Mouse (Mus musculus) CD4-positive, CD25-positive, alpha-beta regulatory T cell, adult 2 months (primary cell): ENCODE results near the gene Akr1c12.
"Not testable (repeated sequence)": the region's sequence is repeated elsewhere in the genome, so short reads cannot be mapped to it uniquely, and the experiment has no call there.

Source experiments
- DNase-seq: peaks from one replicate; pipeline ENCODE4 v3.0.0-alpha.2; 2012; ENCODE audit warnings: low read depth, low spot score

Gene Akr1c12

GRCm38 (mm10) chr13:4279284-4279683, at the start of gene Akr1c12:
TSS of gene Akr1c12 (minus strand) at chr13:4279433.
- DNase-seq: peak; percentile 32

- no peak for DNase-seq
Observed at GRCm38 (mm10) chr13:4318773-4319172, 39.5 kb upstream of the Akr1c12 start.

- DNase-seq: no peak
Observed at GRCm38 (mm10) chr13:4313907-4314306, 34.7 kb upstream of the Akr1c12 start.

GRCm38 (mm10) chr13:4304861-4305565, 25.8 kb upstream of the Akr1c12 start:
- no peak for DNase-seq

- DNase-seq: no peak
Observed at GRCm38 (mm10) chr13:4296991-4297390, 17.8 kb upstream of the Akr1c12 start.

- DNase-seq: peak; percentile 46
Observed at GRCm38 (mm10) chr13:4281471-4282412, 2.5 kb upstream of the Akr1c12 start.

- no peak for DNase-seq
Observed at GRCm38 (mm10) chr13:4277526-4277925, 1.7 kb downstream of the Akr1c12 start.

GRCm38 (mm10) chr13:4270860-4271259, 8.4 kb downstream of the Akr1c12 start:
- DNase-seq: no peak

GRCm38 (mm10) chr13:4265455-4265854, 13.8 kb downstream of the Akr1c12 start:
- DNase-seq: not testable (repeated sequence)

- DNase-seq: no peak
Observed at GRCm38 (mm10) chr13:4265047-4265446, 14.2 kb downstream of the Akr1c12 start.

GRCm38 (mm10) chr13:4264612-4265011, 14.6 kb downstream of the Akr1c12 start:
- DNase-seq: no peak

GRCm38 (mm10) chr13:4257349-4257748, 21.9 kb downstream of the Akr1c12 start:
- no peak for DNase-seq

GRCm38 (mm10) chr13:4256894-4257293, 22.3 kb downstream of the Akr1c12 start:
- not testable (repeated sequence) for DNase-seq

GRCm38 (mm10) chr13:4249347-4249746, 29.9 kb downstream of the Akr1c12 start:
- DNase-seq: no peak

GRCm38 (mm10) chr13:4244861-4245559, 34.2 kb downstream of the Akr1c12 start:
- DNase-seq: no peak

GRCm38 (mm10) chr13:4233536-4234172, 45.6 kb downstream of the Akr1c12 start:
- DNase-seq: no peak

GRCm38 (mm10) chr13:4233135-4233534, 46.1 kb downstream of the Akr1c12 start:
- no peak for DNase-seq

GRCm38 (mm10) chr13:4230841-4231623, 48.2 kb downstream of the Akr1c12 start:
- DNase-seq: no peak

- no peak for DNase-seq
Observed at GRCm38 (mm10) chr13:4228441-4228840, 50.8 kb downstream of the Akr1c12 start, which contains the start of gene Akr1c19. TSS of gene Akr1c19 (plus strand) at chr13:4228700.
